15 mouse cellular contexts compared by ENCODE assay signal in the genomic region with DNA sequence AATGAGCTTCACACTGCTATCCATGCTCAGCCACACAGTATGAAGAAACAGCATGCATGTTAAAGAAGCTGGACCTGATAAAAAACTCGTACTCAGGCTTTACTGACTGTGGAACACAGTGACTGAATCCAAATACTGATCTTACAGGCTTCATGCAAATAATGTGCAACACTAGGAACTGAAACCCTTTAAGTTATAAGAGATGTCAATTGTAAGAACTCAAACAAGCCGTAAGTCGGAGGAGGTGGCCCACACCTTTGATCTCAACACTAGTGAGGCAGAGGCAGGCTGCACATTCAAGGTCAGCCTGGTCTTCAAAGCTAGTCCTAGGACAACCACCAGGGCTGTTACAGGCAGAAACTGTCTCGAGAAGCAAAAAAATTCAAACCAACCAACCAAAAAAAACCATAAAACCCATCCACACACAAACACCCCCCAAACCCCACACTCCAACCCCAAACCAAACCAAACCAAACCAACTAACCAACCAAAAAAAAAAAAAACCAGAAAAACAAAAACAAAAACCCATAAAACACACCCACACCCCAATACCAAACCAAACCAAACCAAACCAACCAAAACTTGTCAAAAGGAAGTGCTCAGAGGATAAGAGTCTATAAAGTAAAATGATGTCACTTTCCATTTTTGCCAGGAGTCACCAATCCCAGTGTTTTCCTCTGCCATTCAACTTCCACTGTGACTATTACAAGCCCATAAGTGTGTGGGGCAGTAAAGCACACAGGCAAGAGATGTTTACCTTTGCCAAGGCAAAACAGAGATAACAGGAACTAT. TPM values are rescaled to one million over a fixed set of nuclear protein-coding genes. Genes with fewer than 3 reads are reported as not detected.
DNase-seq lines count a peak whose midpoint lies in the region; ATAC-seq and TF ChIP-seq lines count a peak whose summit lies in the region.
"Had no signal": no experiment of that assay in that cellular context is flagged by ENCODE, and none has a peak within 500 bp of the region (broad histone marks: within the 10 kb centered on the region; RNA-seq: fewer than 3 reads in every experiment).

No protein-coding gene starts in this region.

- dilution Hi-C loops in CH12.LX (cut with MboI; ENCODE audit: extremely low pct_ligation_motif_present, extremely low pct_unique_long_range_greater_than_20kb, low sequenced_read_pairs): no loop called here

- H3K4me3 ChIP-seq in midbrain, embryonic 11.5 days (ENCODE audit: low read depth, low read length): no peak overlapping the region
- no peak overlapping the region for H3K4me3 ChIP-seq in midbrain, embryonic 16.5 days (ENCODE audit: low read depth, low read length)
- H3K4me3 ChIP-seq in CH12.LX (replicated peaks in 1 of 3; ENCODE audit: low read depth in 2 of 3, low read length in 2 of 3, poor library complexity in 1 of 3): no peak overlapping the region
- H3K4me3 ChIP-seq in limb, embryonic 10.5 days: no peak overlapping the region
- no peak overlapping the region for H3K4me3 ChIP-seq in thymus, adult 2 months (ENCODE audit: control insufficient read depth, insufficient read depth, low read length)
- H3K4me3 ChIP-seq: hindbrain, embryonic 12.5 days; intestine, embryonic 15.5 days; layer of hippocampus, adult 2 months; liver, embryonic 13.5 days; midbrain, embryonic 15.5 days had no signal

- no peak for TF ChIP-seq CTCF in CH12.LX (conservative IDR thresholded peaks at IDR 0.05 in 1 of 2, IDR thresholded peaks at IDR 0.05 in 1 of 2; ENCODE audit: low read depth in 2 of 2, low read length in 2 of 2)
- no peak for TF ChIP-seq CTCF in thymus, adult 2 months (IDR thresholded peaks at IDR 0.05; ENCODE audit: borderline replicate concordance, control insufficient read depth, extremely low read depth, insufficient read depth, low read length, poor library complexity)

- H3K9ac ChIP-seq in midbrain, embryonic 11.5 days (ENCODE audit: low read length): no peak overlapping the region
- H3K9ac ChIP-seq in midbrain, embryonic 16.5 days (ENCODE audit: low read depth, low read length): no peak overlapping the region
- no peak overlapping the region for H3K9ac ChIP-seq in CH12.LX (ENCODE audit: insufficient read depth, low read depth)
- H3K9ac ChIP-seq: hindbrain, embryonic 12.5 days; intestine, embryonic 15.5 days; liver, embryonic 13.5 days; midbrain, embryonic 15.5 days had no signal

- H3K4me2 ChIP-seq in midbrain, embryonic 11.5 days: no peak overlapping the region
- no peak overlapping the region for H3K4me2 ChIP-seq in midbrain, embryonic 16.5 days (ENCODE audit: low read length)
- H3K4me2 ChIP-seq in CH12.LX (ENCODE audit: insufficient read depth, low read depth, poor library complexity, severe bottlenecking): peak overlapping the region; percentile 81
- H3K4me2 ChIP-seq: hindbrain, embryonic 12.5 days; intestine, embryonic 15.5 days; liver, embryonic 13.5 days; midbrain, embryonic 15.5 days had no signal

- peak; percentile 17 for DNase-seq in midbrain, embryonic 11.5 days (ENCODE audit: low spot score, missing footprints)
- DNase-seq in CH12.LX (ENCODE audit: extremely low read depth): peak; percentile 69
- DNase-seq in splenic B cell, adult 2 months (ENCODE audit: low read depth, low spot score): peak; percentile 68
- DNase-seq in limb, embryonic 10.5 days (ENCODE audit: low spot score): no peak
- no peak for DNase-seq in thymus, adult 2 months
- DNase-seq: cerebellum, postnatal 10 days; gastrocnemius, postnatal 25 days; liver, embryonic 13.5 days; right cerebral cortex, postnatal 14 days had no signal

- no peaks in the 10 kb centered on the region for H3K9me3 ChIP-seq in midbrain, embryonic 11.5 days (ENCODE audit: control insufficient read depth, low read length)
- no peaks in the 10 kb centered on the region for H3K9me3 ChIP-seq in midbrain, embryonic 16.5 days (replicated peaks; ENCODE audit: control insufficient read depth, low read length, poor library complexity, severe bottlenecking)
- no peaks in the 10 kb centered on the region for H3K9me3 ChIP-seq in CH12.LX (replicated peaks; ENCODE audit: low read length)
- no peaks in the 10 kb centered on the region for H3K9me3 ChIP-seq in limb, embryonic 10.5 days (replicated peaks)
- H3K9me3 ChIP-seq: hindbrain, embryonic 12.5 days; intestine, embryonic 15.5 days; liver, embryonic 13.5 days; midbrain, embryonic 15.5 days had no signal

- no peaks in the 10 kb centered on the region for H3K27me3 ChIP-seq in midbrain, embryonic 11.5 days (ENCODE audit: control insufficient read depth, insufficient read depth, low read length)
- no peaks in the 10 kb centered on the region for H3K27me3 ChIP-seq in midbrain, embryonic 16.5 days (ENCODE audit: control insufficient read depth, insufficient read depth, low read depth, low read length)
- no peaks in the 10 kb centered on the region for H3K27me3 ChIP-seq in CH12.LX (replicated peaks)
- H3K27me3 ChIP-seq in splenic B cell, adult 2 months (ENCODE audit: control insufficient read depth, insufficient read depth, low read length, poor library complexity, severe bottlenecking): no peaks in the 10 kb centered on the region
- H3K27me3 ChIP-seq in limb, embryonic 10.5 days (ENCODE audit: low read depth, poor library complexity, severe bottlenecking): no peaks in the 10 kb centered on the region
- H3K27me3 ChIP-seq in thymus, adult 2 months (ENCODE audit: control insufficient read depth, insufficient read depth, low read length): no peaks in the 10 kb centered on the region
- H3K27me3 ChIP-seq: hindbrain, embryonic 12.5 days; intestine, embryonic 15.5 days; liver, embryonic 13.5 days; midbrain, embryonic 15.5 days had no signal

- H3K36me3 ChIP-seq in midbrain, embryonic 11.5 days (ENCODE audit: control insufficient read depth, insufficient read depth, low read length): 0 out of 2 replicates have a peak, but pooled peaks cover 2% of the 10 kb centered on the region
- peaks cover 2% of the 10 kb centered on the region for H3K36me3 ChIP-seq in midbrain, embryonic 16.5 days (ENCODE audit: control insufficient read depth, insufficient read depth, low read length)
- H3K36me3 ChIP-seq in CH12.LX (replicated peaks in 1 of 2; ENCODE audit: control insufficient read depth in 1 of 2, insufficient read depth in 1 of 2, low read length in 1 of 2): peaks cover 15 to 26% of the 10 kb centered on the region in 2 experiments
- peaks cover 15% of the 10 kb centered on the region for H3K36me3 ChIP-seq in splenic B cell, adult 2 months (ENCODE audit: control insufficient read depth, insufficient read depth, low read length, poor library complexity, severe bottlenecking)
- peaks cover 29% of the 10 kb centered on the region for H3K36me3 ChIP-seq in limb, embryonic 10.5 days
- peaks cover 27% of the 10 kb centered on the region for H3K36me3 ChIP-seq in thymus, adult 2 months (ENCODE audit: control insufficient read depth, insufficient read depth, low read length)

- peaks cover 10% of the 10 kb centered on the region for H3K79me2 ChIP-seq in CH12.LX (replicated peaks; ENCODE audit: control insufficient read depth, extremely low read depth, insufficient read depth, poor library complexity, severe bottlenecking)

- TF ChIP-seq POLR2A in CH12.LX (IDR thresholded peaks at IDR 0.05; ENCODE audit: low read depth, low read length): no peak
- no peak for TF ChIP-seq POLR2A in thymus, adult 2 months (IDR thresholded peaks at IDR 0.05; ENCODE audit: control insufficient read depth, extremely low read depth, insufficient read depth, low read length, poor library complexity)

- in situ Hi-C loops in CH12.LX (cut with MboI; ENCODE audit: low pct_ligation_motif_present, low pct_unique_long_range_greater_than_20kb, low sequenced_read_pairs): loop anchor here (25.0 kb wide), 1 partner anchor 144 kb away; a partner anchor contains a TSS

- TF ChIP-seq RAD21 in CH12.LX (IDR thresholded peaks at IDR 0.05; ENCODE audit: low read depth, low read length): no peak

- no peaks in the 10 kb centered on the region for H3K4me1 ChIP-seq in midbrain, embryonic 11.5 days (ENCODE audit: control insufficient read depth, insufficient read depth, low read length)
- H3K4me1 ChIP-seq in midbrain, embryonic 16.5 days (ENCODE audit: control insufficient read depth, insufficient read depth, low read length): no peaks in the 10 kb centered on the region
- H3K4me1 ChIP-seq in CH12.LX (ENCODE audit: control insufficient read depth in 1 of 2, insufficient read depth in 2 of 2): peaks cover 3 to 27% of the 10 kb centered on the region in 2 experiments; a peak in 3 of 4 replicates
- no peaks in the 10 kb centered on the region for H3K4me1 ChIP-seq in limb, embryonic 10.5 days
- peaks cover 5% of the 10 kb centered on the region; the same call in 1 of the 2 replicates for H3K4me1 ChIP-seq in thymus, adult 2 months (replicated peaks; ENCODE audit: control insufficient read depth, insufficient read depth, low read length)
- H3K4me1 ChIP-seq: hindbrain, embryonic 12.5 days; intestine, embryonic 15.5 days; midbrain, embryonic 15.5 days had no signal

- no peak overlapping the region for H3K27ac ChIP-seq in midbrain, embryonic 11.5 days (ENCODE audit: low read depth, low read length)
- no peak overlapping the region for H3K27ac ChIP-seq in midbrain, embryonic 16.5 days (ENCODE audit: low read length)
- H3K27ac ChIP-seq in CH12.LX (ENCODE audit: insufficient read depth, low read depth): 0 out of 2 replicates have a peak overlapping the region, but pooled peaks have one; percentile 45
- H3K27ac ChIP-seq in limb, embryonic 10.5 days: no peak overlapping the region
- H3K27ac ChIP-seq in thymus, adult 2 months (ENCODE audit: control insufficient read depth, insufficient read depth, low read length): no peak overlapping the region
- H3K27ac ChIP-seq: hindbrain, embryonic 12.5 days; intestine, embryonic 15.5 days; layer of hippocampus, adult 2 months; liver, embryonic 13.5 days; midbrain, embryonic 15.5 days had no signal

- 88% methylated on average over 4 of the region's 4 CpGs for WGBS in midbrain, embryonic 11.5 days
- 91% methylated on average over 4 of the region's 4 CpGs for WGBS in midbrain, embryonic 16.5 days
- WGBS in limb, embryonic 10.5 days: 91% methylated on average over 4 of the region's 4 CpGs
- WGBS in thymus, adult 2 months: 63% methylated on average over 4 of the region's 4 CpGs

- peak; percentile 61 for TF ChIP-seq EP300 in CH12.LX (IDR thresholded peaks at IDR 0.05; ENCODE audit: low read length)

- no peak for ATAC-seq in midbrain, embryonic 11.5 days (ENCODE audit: low FRiP score)
- ATAC-seq in midbrain, embryonic 16.5 days: no peak
- ATAC-seq in hematopoietic stem cell, adult 5-6 weeks (replicated peaks in 1 of 2; ENCODE audit: insufficient read depth in 1 of 2, low FRiP score in 2 of 2, low TSS enrichment in 1 of 2, low read depth in 1 of 2, poor library complexity in 2 of 2, severe bottlenecking in 2 of 2): peak; percentile 14 to 33; a peak in 1 of 4 replicates
- ATAC-seq: intestine, embryonic 15.5 days; midbrain, embryonic 15.5 days had no signal

RNA-seq across cellular contexts. Expression of a gene that starts 13.1 kb away (rescaled TPM):
- 9.9 and 10.1 TPM in 2 replicates for polyA plus RNA-seq in midbrain, embryonic 11.5 days (2014; fragmentation: Nextera tagmentation; extraction: Ambion mirVana)
- 6.5 and 6.9 TPM in 2 replicates for polyA plus RNA-seq in midbrain, embryonic 16.5 days (2015; fragmentation: Nextera tagmentation; extraction: Ambion mirVana)
- total RNA-seq in CH12.LX (2012; rRNA removed): 19.5 and 19.9 TPM in 2 replicates
- 31.6 and 32.8 TPM in 2 replicates for total RNA-seq in CH12.LX (2014; rRNA removed)
- polyA plus RNA-seq in CH12.LX (2012; ENCODE audit: insufficient read length, low read depth): 9.5 and 10.3 TPM in 2 replicates
- 51.4 and 58.1 TPM in 2 replicates for total RNA-seq in hematopoietic stem cell, adult 5-6 weeks (2017)
- polyA plus RNA-seq in limb, embryonic 10.5 days (2016; fragmentation: Nextera tagmentation; extraction: Ambion mirVana): 7.0 and 7.3 TPM in 2 replicates
- polyA plus RNA-seq in thymus, adult 2 months (2012; rRNA removed): 11.4 and 18.6 TPM in 2 replicates

Comparison
In these comparisons a context has a peak if more than half of its experiments do, and no peak if none do; other contexts are left out.
1. ATAC-seq: peak in hematopoietic stem cell, adult 5-6 weeks (2 of 2); none in midbrain, embryonic 11.5 days (single experiment) and midbrain, embryonic 16.5 days (single experiment).
2. DNase-seq: peak in midbrain, embryonic 11.5 days (single experiment), CH12.LX (single experiment) and splenic B cell, adult 2 months (single experiment); none in limb, embryonic 10.5 days (single experiment) and thymus, adult 2 months (single experiment).